Mouse (Mus musculus): ENCODE data around the gene Strn4.
A peak's percentile ranks its signal among the peaks of the same experiment; 100 is the strongest.

GRCm38 (mm10) chr7:16816475-16817122 is 910 bp downstream of the Strn4 start, which contains the start of gene Fkrp:
- TF ChIP-seq POLR2A (IDR thresholded peaks at IDR 0.05; ENCODE audit: control insufficient read depth, extremely low read depth, insufficient read depth, low read length, poor library complexity) (no peak; the same call in 1 of the 2 replicates), CTCF (IDR thresholded peaks at IDR 0.05; ENCODE audit: borderline replicate concordance, control insufficient read depth, extremely low read depth, insufficient read depth, low read length, poor library complexity) (peak; percentile 32; the same call in 1 of the 2 replicates)
